Mouse (Mus musculus) adrenal gland, postnatal 14 days (tissue): ENCODE measurements at regions not wholly inside any gene's neighbourhood (a gene's known extent, or its start where the extent isn't known, plus 50 kb on each side); places are given as distances from the start of the nearest gene placed in this dataset.

ENCODE experiments used
- DNase-seq: peaks from one replicate; pipeline ENCODE4 v3.0.0; 2021; ENCODE audit warnings: mixed read lengths

- DNase-seq = no peak
These were observed 198.6 kb upstream of the Camk1g start for GRCm38 (mm10) chr1:193568586-193569174.

GRCm38 (mm10) chr1:193567217-193567616 is 197.1 kb upstream of the Camk1g start:
- DNase-seq = no peak

- peak; percentile 10 for DNase-seq
These were observed 194.1 kb upstream of the Camk1g start for GRCm38 (mm10) chr1:193564225-193564624.

DNA sequence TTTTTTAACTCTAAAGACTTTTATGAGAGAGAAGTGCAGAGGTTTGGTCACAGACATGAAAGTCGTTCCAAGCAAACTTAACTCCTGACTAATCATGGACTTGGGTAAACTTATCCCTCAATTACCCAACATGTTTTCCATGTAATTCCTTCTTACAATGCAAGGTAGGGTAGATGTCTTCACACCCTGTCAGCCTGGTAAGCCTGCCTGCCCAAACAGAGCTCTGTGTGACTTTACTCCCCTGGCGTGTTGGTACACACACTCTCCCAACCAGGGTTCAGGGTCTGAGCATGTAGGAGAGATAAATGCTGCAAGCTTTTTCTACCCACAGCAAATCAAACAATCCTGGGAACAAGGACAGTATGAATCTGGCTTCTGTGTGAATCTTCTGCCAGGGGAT is 192.1 kb upstream of the Camk1g start:
- no peak for DNase-seq

DNA sequence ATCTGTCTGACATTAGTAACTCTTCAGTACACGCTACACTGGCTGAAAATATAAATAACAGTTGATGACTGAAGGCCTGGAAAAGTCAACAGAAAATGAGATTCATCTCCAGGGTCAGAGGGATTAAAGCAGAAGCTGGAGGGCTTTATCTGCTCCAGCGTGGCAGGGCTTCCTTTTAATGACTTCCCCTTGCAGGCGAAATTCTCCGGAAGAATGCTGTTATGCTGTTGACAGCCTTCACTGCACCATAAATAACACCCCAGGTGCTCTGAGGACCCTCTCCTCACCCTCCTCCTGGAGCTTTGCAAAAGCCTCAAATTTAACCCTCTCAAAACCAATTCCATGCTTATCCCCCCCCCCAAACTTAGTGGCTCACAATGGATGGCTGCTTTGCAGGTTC is 188.0 kb upstream of the Camk1g start:
- DNase-seq = no peak

DNA sequence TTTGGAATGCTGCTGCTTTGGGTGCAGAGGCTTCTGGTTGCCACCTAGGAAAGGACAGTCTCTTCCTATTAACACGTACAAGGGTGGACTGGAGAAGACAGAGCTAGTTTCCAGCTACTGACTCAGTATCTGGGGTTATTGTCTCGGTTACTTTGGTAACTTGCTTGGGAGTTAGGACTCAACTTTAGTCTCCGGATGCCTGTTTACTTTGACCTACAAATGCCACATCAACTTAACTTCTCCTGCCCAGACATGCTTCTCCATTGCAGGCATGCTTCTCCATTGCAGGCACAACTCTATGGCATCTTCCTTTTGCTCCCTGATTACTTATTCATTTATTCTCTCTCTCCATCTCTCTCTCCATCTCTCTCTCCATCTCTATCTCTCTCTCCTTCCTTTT is 184.6 kb upstream of the Camk1g start:
- no peak for DNase-seq

GRCm38 (mm10) chr1:193552348-193552747 is 182.2 kb upstream of the Camk1g start:
- DNase-seq = no peak

GRCm38 (mm10) chr1:193551340-193551739 is 181.2 kb upstream of the Camk1g start:
- no peak for DNase-seq

- DNase-seq = no peak
These were observed 180.7 kb upstream of the Camk1g start for GRCm38 (mm10) chr1:193550761-193551160.

GRCm38 (mm10) chr1:193547356-193547755 is 177.3 kb upstream of the Camk1g start:
- no peak for DNase-seq

GRCm38 (mm10) chr1:193546044-193546432 is 175.9 kb upstream of the Camk1g start:
- no peak for DNase-seq

GRCm38 (mm10) chr1:193545406-193546043 is 175.4 kb upstream of the Camk1g start:
- DNase-seq = no peak

DNA sequence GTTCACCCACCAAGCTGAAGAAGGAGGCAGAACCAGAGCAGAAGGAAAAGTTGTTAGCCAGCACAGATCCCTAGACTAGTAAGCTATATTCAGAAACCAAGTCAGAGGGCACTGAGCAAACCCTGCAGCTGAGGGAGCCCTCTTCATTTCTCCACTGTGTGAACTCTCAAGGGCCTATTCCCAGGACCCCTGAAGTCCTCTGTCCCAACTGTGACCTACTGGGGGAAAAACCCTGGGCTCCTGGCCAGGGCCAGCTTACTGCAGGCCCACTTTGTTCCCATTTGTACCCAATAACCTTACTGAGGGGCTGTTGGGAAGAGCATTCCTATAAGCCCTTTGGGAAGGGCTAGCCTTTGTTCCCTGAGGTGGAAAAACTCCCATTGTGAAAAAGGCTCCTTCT is 174.7 kb upstream of the Camk1g start:
- DNase-seq = no peak

DNA sequence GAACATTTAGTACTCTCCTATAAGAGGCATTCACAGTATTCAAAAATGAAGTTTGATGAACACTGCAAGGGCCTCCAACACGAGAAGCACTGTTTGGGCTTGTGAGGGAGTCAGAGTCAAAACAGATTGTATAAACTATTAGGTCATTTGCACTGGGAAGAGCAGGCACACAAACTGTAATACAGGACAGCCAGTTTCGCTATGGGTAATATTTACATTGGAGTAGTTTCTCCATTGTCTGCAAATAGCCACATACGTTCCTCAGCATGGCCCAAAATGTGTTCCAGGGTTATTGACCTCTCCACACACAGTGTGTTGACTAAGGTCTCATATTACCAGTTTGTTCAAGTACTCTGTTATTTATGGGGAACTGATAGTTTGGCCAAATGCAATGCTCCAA is 173.7 kb upstream of the Camk1g start:
- DNase-seq = no peak

GRCm38 (mm10) chr1:193543284-193543683 is 173.2 kb upstream of the Camk1g start:
- DNase-seq = peak; percentile 8

GRCm38 (mm10) chr1:193541934-193542580 is 172.0 kb upstream of the Camk1g start:
- DNase-seq = peak; percentile 17

- DNase-seq = no peak
These were observed 171.2 kb upstream of the Camk1g start for GRCm38 (mm10) chr1:193541281-193541680.

DNA sequence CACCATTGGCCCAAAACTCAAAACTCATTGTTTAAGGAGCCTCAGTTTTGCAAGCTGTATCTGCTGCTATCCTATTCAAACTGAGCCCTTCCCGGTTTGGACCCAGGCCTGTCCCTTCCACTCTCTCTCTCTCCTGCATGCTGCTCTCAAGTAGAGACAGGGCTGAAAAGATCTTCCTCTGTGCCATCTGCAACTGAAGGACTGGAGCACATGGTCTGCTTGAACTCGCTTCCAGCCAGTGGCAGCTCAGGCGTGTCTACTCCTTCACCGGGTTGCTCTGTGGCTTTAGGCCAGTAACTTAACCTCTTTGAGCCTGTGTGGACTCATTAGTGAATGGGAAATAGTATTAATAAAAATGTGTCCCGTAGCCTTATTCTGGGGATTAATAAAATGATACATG is 170.4 kb upstream of the Camk1g start:
- DNase-seq = no peak

DNA sequence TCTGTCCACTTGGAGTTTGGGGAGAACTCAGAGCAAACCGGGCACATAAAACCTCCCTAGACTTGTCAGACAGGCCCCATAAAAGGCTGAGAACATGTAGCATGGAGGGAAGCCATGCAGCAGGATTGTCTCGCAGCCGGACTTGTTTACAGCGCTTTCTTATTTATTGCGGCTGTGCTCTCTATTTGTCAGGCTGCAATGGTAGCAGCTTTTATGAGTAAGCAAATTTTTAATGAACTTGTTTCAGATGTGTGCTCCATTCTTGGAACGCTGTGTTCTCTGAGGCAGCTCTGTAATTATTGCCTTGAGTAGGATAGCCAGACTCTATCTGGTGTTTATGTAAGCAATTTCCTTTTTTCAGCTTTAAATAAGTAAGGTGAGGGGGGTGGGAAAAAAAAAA is 169.2 kb upstream of the Camk1g start:
- no peak for DNase-seq

GRCm38 (mm10) chr1:193538425-193538824 is 168.3 kb upstream of the Camk1g start:
- DNase-seq = no peak

GRCm38 (mm10) chr1:193537616-193538015 is 167.5 kb upstream of the Camk1g start:
- DNase-seq = no peak

- no peak for DNase-seq
These were observed 166.5 kb upstream of the Camk1g start for GRCm38 (mm10) chr1:193536552-193536951.

- no peak for DNase-seq
These were observed 164.4 kb upstream of the Camk1g start for GRCm38 (mm10) chr1:193534449-193534848.

- no peak for DNase-seq
These were observed 156.4 kb upstream of the Camk1g start for GRCm38 (mm10) chr1:193526501-193526900.
